Mouse (Mus musculus) cerebellum, postnatal 14 days (tissue): ENCODE measurements around the gene Vmn1r163.
"Not testable (repeated sequence)": the region's sequence is repeated elsewhere in the genome, so short reads cannot be mapped to it uniquely, and the experiment has no call there.

ENCODE experiments used
- DNase-seq, 2 experiments: peaks; one replicate each; pipeline ENCODE4 v3.0.0; 2021; ENCODE audit warnings: mixed read lengths in 2 of 2

Gene Vmn1r163

GRCm38 (mm10) chr7:23055240-23055639 is at the start of gene Vmn1r163:
Gene Vmn1r163 (plus strand): TSS chr7:23055540.
- DNase-seq: not testable (repeated sequence)

GRCm38 (mm10) chr7:23019823-23020222 is 35.5 kb upstream of the Vmn1r163 start, which contains the start of gene Gm4216:
Gene Gm4216 (minus strand): TSS chr7:23019923.
- not testable (repeated sequence) for DNase-seq

- not testable (repeated sequence) for DNase-seq
Observed at GRCm38 (mm10) chr7:23067356-23067755, 12.0 kb downstream of the Vmn1r163 start, which contains the start of gene Gm8720. Gene Gm8720 (minus strand): TSS chr7:23067456.
